Mouse (Mus musculus) frontal cortex, postnatal 10 days (tissue): ENCODE measurements around the gene Mrpl16.

Source experiments
- DNase-seq, 2 experiments: peaks; one replicate each; pipeline ENCODE4 v3.0.0; 2022; ENCODE audit warnings: low spot score in 2 of 2, mixed read lengths in 1 of 2

Gene Mrpl16

DNA sequence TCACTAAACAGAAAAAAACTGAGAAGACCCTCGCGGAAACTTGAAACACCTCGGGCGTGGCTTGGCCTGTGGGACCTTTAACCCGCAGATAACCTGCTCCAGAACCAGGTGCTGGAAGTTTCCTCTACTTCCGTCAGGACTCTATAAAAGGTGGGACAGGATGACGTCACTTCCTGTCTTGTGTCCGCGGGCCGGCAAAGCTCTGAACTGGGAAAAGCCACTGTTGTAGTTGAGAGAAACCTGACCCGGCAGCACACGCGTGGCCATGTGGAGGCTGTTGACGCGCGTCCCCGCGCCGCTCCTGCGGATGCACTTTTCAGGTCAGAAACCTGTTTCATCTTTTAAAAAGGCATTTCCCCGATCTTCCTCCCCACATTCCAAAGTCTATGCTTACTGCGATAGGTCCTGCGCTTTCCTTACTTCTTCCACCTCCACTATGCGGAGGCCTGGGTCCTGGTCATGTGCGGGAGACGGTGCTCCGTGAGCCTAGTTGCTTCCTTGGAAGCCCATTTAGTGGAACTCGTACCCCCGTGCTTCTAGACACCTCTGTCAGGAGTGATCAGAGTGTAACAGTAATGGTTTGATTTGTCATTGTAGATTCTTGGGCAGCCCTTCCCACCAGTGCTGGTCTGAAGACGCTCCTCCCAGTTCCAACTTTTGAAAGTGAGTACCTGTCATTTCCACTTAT, at the start of gene Mrpl16:
Mrpl16 (plus strand) TSS at position 187 of the 688 bp plus-strand sequence.
- peak; percentile 71 to 85 for DNase-seq

DNA sequence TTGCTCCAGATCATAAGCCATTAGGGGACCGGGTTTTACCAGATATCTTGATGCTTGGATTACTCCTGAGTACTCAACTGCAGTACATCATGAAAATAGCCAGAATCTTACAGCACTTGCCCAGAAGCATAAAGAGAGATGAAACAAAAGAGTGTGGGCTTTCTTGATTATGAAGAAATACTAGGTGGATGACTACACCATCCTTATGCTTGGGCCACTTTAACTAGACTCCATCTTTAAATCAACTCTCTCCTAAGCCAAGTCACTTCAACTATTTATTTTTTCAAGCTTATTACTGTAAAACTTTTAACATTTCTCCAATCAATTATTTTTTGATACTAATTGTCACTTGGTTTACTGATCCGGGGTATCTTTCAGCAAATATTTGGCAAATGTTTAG, 46.3 kb upstream of the Mrpl16 start:
- DNase-seq = no peak

DNA sequence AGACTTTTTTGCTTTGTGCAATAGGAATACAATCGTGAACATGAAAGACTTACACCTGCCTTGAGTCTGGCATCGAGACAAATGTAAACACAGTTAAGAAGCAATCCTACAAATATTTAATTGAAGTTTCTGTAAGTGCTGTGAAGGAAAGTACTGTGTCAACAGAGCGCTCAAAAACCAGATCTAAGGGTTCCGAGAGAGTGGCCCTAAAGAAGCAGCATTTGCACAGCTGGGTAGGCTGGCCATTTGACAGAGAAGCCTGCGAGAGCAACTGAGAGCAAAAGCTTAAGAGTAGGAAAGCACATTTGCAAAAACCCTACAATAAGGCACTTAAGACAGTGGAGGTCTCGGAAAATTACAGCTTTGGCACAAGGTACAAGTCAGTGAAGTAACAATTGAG, 45.9 kb upstream of the Mrpl16 start:
- DNase-seq = no peak

DNA sequence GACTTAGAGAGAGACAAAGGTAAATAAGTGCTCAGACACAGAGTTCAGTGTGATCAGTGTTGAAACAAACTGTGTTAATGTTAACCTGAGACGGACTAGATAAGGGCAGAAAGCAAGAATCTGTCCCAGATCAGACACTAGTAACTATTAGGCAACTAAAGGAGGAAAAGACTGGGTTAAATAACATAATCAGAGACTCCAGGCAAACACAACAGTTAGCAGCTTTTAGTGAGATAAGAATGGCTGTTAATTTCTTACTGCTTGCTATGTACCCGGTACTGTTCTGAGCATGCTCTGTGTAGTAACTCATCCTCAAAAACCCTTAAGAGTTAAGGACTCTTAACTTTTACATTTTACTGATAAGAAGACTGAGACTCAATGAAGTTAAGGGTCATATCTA, 44.3 kb upstream of the Mrpl16 start:
- no peak for DNase-seq

DNA sequence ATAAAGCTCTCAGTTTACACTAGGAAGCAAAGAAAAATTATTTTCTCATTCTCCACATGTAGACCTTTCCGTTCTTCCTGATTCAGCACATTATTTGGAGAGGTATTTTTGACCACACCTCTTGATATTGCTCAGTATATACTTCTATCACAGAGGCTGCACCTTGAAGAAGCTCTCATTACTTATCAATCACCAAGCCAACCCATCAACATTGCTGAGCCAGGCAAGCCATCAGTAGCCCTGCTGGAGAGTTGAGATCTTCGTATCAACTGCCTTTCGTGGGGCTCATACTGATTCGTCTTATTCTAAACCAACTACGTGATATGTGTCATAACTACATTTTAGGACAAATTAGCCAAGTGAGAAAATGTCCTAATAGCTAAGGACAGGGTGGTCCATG, 42.9 kb upstream of the Mrpl16 start:
- no peak for DNase-seq

DNA sequence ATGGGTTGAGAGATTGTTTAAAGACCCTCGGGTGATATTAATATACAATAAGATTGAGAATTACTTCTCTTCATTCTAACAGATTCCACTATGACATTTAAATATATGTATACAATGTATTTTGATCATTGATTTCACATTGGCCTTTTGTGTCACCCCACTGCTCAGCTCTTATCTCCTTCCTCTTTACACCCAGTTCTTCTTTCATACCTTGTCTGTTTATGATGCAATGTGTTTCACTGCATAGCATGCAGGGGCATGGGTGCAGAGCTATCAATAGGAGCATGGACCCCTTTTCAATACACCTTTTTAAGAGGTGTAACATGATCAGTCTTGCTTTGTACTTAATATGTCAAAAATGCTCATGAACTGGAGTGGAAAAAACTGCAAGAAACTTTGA, 39.9 kb upstream of the Mrpl16 start:
- DNase-seq = no peak

DNA sequence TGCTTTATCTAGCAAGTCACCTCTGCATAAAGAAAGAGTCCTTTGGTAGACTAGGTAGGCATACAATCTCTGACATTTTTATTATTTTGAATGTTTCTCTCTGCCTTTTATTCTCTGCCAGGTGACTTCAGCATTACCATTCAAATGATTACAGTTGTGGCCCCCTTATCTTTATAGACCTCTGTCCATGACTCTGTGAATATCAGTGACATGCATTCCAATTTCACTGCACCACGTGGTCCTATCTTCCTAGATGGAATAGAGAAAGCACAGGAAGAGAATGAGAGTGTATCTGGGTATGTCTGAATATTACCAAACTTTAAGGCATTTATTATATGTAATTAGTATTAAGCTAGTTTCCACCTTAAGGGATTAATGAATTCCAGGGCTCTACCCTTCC, 33.7 kb upstream of the Mrpl16 start:
- DNase-seq = no peak

DNA sequence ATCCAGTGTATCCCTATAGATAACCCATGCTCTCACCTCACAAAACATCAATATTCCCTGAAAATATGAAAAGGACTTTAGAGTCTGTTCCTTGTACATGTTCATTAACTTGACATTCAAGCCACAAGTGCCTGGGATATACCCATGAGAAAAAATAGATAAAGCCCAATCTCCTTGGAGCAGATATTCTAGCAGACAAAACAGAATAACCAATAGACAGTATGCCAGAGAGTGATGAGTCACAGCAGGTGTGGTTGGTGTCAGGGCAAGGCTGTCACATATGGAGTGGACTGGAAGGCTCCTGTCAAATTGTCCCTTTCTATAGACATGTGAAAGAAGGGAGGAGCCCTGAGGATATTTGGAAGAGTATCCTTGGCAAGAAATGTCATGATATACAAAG, 24.5 kb upstream of the Mrpl16 start:
- DNase-seq = no peak

DNA sequence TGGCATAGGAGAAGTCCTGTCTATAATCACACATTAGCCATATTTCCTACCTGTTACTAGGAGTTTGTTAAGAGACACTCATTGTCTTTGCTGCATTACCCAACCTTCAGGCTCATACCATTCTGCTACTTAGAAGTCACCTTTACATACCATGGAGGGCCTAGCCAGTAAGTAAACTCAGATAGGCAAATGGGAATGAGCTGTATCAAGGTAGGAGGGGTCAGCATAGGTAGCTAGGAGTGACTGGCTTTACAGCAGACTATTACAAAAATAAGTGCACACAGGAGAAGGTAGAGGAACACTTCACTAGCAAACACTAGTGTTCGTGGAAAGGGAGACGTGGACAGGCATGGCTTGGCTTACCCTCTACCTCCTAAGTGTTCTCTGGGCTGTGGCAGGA, 22.9 kb upstream of the Mrpl16 start, which contains the start of gene Gif:
Gif (plus strand) TSS at position 257 of the 400 bp plus-strand sequence.
- DNase-seq = no peak

DNA sequence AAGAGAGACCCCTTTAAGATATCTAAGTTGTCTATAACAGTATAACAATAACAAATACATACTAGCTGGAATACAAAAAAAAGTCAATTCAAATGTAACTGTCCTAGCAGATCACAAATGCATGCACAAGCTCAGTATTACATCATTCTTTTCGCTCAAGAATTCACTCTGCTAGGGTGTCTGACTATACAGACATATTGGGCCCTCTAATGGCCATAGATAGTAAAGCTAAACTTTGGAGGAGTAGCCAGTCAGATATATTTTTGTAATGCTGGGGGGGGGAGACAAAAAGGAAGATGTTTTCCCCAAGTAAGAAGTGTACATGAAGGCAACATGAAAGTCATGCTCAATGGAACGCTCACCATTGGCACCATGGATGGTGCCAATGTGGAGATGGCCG, 5.1 kb upstream of the Mrpl16 start:
- no peak for DNase-seq

DNA sequence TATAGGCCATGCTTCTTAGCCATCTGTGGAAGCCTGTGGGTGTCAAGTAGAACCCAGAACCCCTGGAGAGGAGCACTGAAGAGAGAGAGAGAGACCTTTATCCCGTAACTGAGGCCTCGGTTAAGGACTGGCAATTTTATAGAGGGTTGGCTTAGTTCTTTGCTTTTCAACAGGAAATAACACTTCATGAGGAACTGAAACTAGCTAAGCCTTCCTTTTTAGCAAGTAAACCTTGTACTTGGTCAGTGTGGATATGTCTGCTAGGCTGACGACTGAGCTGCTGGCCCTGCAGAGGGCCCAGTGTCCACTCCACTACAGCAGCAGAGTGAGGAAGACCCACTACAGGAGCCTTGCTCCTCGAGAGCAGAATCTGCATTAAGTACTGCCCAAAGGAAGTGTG, 3.8 kb upstream of the Mrpl16 start:
- DNase-seq = no peak

DNA sequence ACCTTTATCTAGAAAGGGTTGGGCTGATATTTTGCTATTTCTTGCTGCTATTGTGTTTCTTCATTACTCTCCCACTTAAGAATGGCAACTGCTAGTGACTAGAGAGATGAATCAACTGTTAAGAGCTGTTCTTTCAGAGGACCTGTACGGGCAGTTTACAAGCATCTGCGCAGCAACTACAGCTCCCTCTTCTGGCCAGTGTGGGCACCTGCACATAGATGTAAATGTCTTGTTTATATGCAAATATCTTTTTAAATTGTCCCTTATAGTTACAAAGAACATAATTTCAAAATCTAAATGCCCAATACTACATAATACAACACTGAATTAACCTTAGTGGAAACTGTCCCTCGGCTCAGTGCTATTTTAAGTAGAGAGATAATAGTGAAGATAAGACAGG, 2.0 kb upstream of the Mrpl16 start:
- no peak for DNase-seq

DNA sequence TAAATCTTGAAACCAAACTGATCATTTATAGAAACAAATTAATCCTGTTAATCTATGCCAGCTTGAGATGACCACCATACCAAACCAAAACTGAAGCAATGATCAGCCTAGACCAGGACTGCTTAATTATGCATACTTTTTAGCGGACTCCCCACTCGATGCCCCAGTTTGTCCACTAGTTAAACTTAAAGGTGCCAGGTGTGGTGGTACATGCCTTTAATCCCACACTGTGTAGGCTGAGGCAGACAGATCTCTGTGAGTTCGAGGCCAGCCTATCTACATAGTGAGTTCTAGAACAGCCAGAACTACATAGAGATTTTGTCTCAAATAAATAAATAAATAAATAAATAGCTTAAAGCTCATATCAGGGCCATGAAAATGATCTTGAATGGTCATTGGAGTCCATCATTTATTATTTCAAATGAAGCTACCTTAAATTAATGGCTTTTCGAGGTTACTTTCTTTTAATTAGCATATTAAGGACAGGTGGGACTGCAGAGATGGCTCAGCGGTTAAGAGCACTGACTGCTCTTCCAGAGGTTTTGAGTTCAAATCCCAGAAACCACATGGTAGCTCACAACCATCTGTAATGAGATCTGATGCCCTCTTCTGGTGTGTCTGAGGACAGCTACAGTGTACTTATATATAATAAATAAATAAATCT, 802 bp upstream of the Mrpl16 start:
- DNase-seq = no peak

DNA sequence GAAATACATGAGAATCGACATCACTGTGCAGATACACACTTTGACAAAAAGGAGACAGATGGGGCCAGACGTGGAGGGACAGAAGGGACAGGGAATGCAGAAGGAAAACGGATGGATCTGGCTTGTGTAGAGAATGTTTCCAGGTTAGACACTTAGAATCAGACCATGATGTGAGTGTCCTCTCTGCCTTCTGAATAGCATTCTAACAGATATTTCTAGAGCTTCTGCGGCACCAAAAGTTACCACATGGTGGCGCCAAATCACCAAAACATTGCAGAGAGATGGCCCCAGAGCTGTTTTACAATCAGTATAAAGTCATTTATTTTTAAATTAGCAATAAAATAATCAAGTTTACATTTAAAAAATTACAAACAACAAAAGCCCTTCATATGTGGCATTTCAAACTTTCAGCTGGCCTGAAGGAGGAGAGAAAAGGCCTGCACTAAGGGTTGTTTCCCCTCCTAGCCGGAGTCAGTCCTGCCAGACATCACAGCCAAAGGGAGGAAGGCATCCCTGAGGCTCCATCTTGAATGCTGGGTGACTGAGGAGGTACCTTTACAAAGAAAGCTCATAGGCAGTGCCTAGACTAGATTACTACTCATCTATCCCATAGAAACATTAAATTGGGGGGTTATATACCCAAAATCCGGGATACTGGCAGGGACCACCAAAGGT, 7.1 kb downstream of the Mrpl16 start:
- peak in 1 of 2 experiments; percentile 44 for DNase-seq

DNA sequence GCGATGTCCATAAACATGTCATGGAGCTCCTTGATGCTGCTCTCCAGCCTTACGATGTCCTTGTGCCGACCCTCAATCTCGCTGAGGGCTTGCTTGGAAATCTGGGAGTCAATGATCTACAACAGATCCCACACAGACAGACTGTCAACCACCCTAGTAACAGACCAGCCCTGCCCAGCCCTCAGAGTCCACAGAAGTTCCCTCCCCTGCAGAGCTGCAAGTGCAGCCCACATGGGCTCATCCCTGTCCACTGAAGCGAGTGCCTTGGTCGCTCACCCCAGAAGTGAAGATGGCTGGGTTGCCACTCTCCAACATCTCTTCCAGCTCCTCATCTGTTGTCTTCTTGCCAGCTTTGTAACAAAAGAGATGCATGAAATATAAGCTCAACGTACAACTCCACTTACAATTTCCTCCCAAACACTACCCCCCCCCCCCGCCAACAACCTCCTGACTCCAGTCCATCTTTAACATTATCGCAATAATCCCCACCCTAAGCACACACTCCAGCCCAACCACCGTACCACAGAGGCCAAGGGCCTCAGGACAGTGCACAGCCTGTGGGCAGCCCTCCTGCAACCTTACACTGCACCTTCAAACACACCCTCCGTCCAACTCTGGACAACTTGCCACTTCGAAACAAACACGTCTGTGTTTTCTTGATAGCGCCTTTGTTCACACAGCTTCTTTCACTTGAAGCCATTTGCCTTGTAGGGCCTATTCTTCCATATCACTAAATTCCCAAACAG, 15.4 kb downstream of the Mrpl16 start:
- no peak for DNase-seq

DNA sequence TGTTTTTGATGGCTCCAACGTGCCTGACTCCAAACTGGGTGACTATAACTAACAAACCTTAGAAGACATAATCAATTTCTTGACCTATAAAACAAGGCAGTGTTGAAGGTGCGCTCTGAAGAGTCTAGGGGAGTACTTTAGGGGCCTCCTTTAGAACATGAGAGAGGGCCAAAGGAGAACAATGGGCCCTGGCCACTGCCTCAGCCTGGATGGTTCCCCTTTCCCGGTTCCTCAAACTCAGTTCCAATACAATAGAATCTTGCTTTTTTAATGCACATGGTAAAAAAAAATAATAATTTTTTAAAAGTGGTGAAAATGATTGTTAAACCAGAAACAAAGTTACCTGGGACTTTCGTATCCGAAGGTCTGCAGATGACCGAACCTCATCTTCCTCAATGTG, 17.6 kb downstream of the Mrpl16 start:
- no peak for DNase-seq

DNA sequence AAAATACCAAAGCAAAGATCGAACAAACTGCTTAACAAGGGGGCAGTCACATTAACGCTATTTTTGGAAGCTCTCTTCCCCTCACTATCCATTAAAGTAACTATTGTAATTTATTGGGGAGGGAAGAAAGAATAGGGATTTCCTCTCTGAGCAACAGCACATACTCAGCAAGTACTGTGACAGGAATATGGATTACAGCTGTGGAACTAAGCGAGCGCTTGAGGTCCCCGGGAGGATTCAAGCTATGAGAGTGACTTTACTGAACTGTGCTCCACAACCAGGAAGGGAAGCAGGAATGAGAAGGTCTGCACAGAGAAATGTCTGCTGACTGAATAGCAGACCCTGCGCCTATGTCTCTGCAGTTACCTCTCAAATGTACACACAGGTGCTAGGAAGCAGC, 18.7 kb downstream of the Mrpl16 start:
- DNase-seq = no peak

DNA sequence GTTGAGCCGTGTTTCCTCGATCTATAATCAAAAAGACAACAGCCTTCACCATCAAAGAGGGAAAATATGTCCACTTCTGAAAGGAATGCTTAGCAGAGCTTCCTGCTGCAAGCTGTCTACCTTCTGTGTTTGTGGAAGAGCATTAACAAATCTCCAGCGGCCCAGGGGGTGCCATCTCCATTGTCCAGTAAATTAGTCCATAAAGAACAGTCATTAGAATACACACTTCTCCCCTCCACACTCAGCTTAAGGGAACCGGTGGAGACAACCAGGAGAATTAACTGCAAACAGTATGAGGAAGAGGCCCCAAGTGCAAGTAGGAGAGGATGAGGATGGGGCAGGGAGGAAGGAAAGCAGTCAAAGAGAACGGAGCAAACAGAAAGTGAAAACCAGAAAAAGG, 21.6 kb downstream of the Mrpl16 start:
- no peak for DNase-seq

DNA sequence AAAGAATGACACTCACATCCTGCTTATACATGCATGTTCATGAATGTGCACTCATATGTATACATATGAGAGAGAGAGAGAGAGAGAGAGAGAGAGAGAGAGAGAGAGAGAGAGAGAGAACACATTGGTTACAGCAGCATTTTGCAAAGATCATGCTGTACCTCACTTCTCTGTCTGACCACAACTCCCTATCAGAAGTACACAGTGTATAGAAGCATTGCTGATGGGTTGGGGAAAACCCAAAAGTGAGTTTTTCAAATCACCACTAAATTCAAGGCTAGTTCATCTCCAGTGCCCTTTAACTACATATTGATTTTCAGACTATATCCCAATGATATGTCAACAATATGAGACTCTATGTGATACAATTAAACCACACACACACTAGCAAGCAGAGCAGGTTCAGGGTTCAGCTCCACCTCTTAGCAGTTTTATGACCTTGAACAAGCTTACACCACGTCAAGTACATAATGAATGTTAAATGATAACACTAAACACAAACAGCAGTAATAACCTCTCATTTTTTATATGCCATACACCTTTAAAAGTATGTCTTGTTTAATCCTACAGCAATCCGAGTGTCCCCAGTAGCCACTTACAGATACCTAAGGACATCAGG, 23.7 kb downstream of the Mrpl16 start:
- no peak for DNase-seq

DNA sequence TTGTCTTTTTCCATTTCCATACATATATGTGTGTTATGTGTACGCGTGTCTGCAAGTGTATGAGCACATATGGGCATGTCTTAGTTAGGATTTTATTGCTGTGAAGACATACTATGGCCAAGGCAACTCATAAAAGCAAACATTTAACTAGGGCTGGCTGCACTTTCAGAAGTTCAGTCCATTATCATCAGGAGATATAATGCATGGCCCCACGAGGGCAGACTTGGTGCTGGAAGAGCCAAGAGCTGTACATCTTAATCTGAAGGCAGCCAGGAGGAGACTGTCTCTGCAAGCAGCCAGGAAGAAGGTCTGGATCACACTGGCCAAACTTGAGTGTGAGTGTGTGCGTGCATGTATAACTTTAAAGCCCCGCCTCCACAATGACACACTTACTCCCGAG, 24.3 kb downstream of the Mrpl16 start:
- DNase-seq = no peak

DNA sequence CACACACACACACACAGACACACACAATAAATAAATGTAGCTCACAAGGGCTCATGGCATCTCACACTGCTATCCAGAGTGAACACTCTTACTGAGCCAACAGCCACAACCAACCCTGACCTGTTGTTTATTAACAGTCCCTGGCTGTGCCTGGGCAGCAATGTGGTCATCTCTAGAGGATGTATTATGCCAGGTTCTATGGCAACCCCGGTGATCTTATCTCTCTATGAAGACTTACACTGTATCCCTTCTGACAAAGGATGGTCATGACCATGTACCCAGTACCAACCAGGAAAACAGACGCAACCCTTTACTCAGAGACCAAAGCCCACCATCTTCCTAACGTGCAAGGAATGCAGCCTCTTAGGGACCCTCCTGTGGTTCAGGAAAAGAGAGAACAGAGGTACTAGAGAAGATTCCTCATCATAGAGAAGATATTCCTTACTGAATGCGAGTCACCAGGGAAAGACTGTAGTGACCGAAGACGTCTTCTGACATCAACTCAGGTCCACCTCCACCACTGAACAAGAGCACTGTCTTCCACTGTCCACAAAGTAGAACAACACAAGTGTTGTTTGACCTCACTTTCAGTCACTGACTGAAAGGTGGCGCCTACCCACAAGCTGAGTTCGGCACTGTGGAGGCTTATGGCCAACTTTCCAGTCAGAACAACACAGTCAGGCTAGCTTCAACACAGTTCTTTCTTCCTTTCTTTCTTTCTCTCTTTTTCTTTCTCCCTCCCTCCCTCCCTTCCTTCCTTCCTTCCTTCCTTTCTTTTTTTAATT, 30.5 kb downstream of the Mrpl16 start:
- DNase-seq = no peak
